Mouse (Mus musculus) midbrain, postnatal 0 days (tissue): ENCODE results near the gene Foxp4. TPM values are rescaled to one million over a fixed set of nuclear protein-coding genes. Genes with fewer than 3 reads are reported as not detected.

ENCODE experiments used
- ATAC-seq: fragments of 200-750 bp; cut with Nextera tagmentation; 2 replicates; pipeline ENCODE4 v1.8.0; 2017; ENCODE audit warnings: moderate number of reproducible peaks, mild to moderate bottlenecking, moderate TSS enrichment, moderate library complexity; ENCODE audit not compliant: low FRiP score
- DNase-seq: peaks from one replicate; pipeline ENCODE4 v3.0.0-alpha.2; 2015; ENCODE audit warnings: low spot score
- H3K27ac ChIP-seq: fragments of 300-500 bp; sonication (generic); 2 replicates; pipeline ENCODE4 v1.5.1; 2014; ENCODE audit warnings: low read depth, mild to moderate bottlenecking, low read length, mixed read lengths
- H3K27me3 ChIP-seq: fragments of 300-500 bp; sonication (generic); 2 replicates; pipeline ENCODE4 v1.6.1; 2014; ENCODE audit warnings: low read length, control low read depth, mixed read lengths; ENCODE audit not compliant: insufficient read depth
- H3K36me3 ChIP-seq: fragments of 300-500 bp; sonication (generic); 2 replicates; pipeline ENCODE4 v1.6.1; 2014; ENCODE audit warnings: low read length, control low read depth, mixed read lengths; ENCODE audit not compliant: insufficient read depth
- H3K4me1 ChIP-seq: fragments of 300-500 bp; sonication (generic); 2 replicates; pipeline ENCODE4 v1.6.1; 2014; ENCODE audit warnings: mild to moderate bottlenecking, control low read depth, antibody characterized with exemption, low read length, mixed read lengths; ENCODE audit not compliant: insufficient read depth
- H3K4me2 ChIP-seq: fragments of 300-500 bp; sonication (generic); 2 replicates; pipeline ENCODE4 v1.6.1; 2014; ENCODE audit warnings: low read depth, mild to moderate bottlenecking, low read length, mixed read lengths; ENCODE audit not compliant: poor library complexity, severe bottlenecking
- H3K4me3 ChIP-seq: fragments of 300-500 bp; sonication (generic); 2 replicates; pipeline ENCODE4 v1.5.1; 2014; ENCODE audit warnings: low read depth, mild to moderate bottlenecking, low read length, moderate library complexity
- H3K9ac ChIP-seq: fragments of 300-500 bp; sonication (generic); replicated peaks from 2 replicates; pipeline ENCODE4 v1.6.1; 2014; ENCODE audit warnings: mild to moderate bottlenecking, low read length, moderate library complexity, mixed read lengths; ENCODE audit not compliant: poor library complexity, severe bottlenecking
- H3K9me3 ChIP-seq: fragments of 300-500 bp; sonication (generic); 2 replicates; pipeline ENCODE4 v1.6.1; 2016; ENCODE audit warnings: low read length, control low read depth
- CTCF ChIP-seq: IDR thresholded peaks from 2 replicates; pipeline ENCODE4 v1.5.1; 2016; ENCODE audit warnings: antibody characterized with exemption, mild to moderate bottlenecking
- WGBS: fragments of 180-500 bp; shearing (Covaris S2); extraction: QIAGEN DNeasy Blood & Tissue Kit; methylation state at CpG from one replicate; pipeline ENCODE4 v1.1.7; 2014; 5-methylcytosine and 5-hydroxymethylcytosine counted together
- polyA plus RNA-seq: library from polyadenylated mRNA; unstranded; fragments of >200 nt; fragmentation: Nextera tagmentation; extraction: Ambion mirVana; gene quantifications from 2 replicates; pipeline ENCODE4 v1.2.1, GENCODE M21; 2015
- total RNA-seq: library from RNA; depleted of rRNA; stranded (reverse); fragments of >200 nt; gene quantifications from 2 replicates; pipeline ENCODE4 v1.2.3, GENCODE M21; 2014

Gene Foxp4
- total and polyA plus RNA-seq, 2 experiments from 2014 or later = 55.4 to 200 TPM

GRCm38 (mm10) chr17:47889727-47890126, 34.7 kb downstream of the Foxp4 start:
- H3K9ac ChIP-seq = no peak overlapping the region
- ATAC-seq (no peak), DNase-seq (no peak)
- H3K4me2 ChIP-seq = no peak overlapping the region
- no peaks in the 10 kb centered on the region; the same call in 1 of the 2 replicates for H3K4me1 ChIP-seq
- WGBS = 68% methylated on average over 7 of the region's 7 CpGs
- no peaks in the 10 kb centered on the region for H3K9me3 ChIP-seq
- H3K27ac ChIP-seq = no peak overlapping the region
- no peak for TF ChIP-seq CTCF
- no peak overlapping the region for H3K4me3 ChIP-seq
- H3K36me3 ChIP-seq = no peaks in the 10 kb centered on the region
- no peaks in the 10 kb centered on the region for H3K27me3 ChIP-seq

DNA sequence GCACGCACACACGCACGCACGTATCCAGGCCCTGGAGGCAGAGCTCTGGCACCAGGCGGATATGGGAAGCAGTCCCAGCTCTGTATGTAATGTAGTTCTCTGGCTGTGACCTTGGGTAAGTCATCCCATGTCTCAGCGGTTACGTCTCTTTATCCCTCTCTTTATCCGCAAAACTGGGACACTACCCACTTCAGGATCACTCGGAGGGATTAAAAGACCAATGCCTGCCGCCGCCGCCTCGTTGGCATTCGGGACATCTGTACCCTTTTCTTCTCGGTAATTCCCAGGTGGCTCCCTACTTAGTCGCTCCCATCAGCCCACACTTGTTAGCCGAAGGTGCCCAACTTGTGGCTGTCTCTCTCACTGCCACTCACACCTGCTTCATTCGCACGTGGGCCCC, 35.2 kb downstream of the Foxp4 start:
- 21% methylated on average over 19 of the region's 19 CpGs for WGBS
- H3K27me3 ChIP-seq = no peaks in the 10 kb centered on the region
- no peak overlapping the region for H3K9ac ChIP-seq
- H3K4me1 ChIP-seq = no peaks in the 10 kb centered on the region; the same call in 1 of the 2 replicates
- no peaks in the 10 kb centered on the region for H3K36me3 ChIP-seq
- H3K9me3 ChIP-seq = no peaks in the 10 kb centered on the region
- TF ChIP-seq CTCF = no peak
- ATAC-seq (no peak), DNase-seq (no peak)
- no peak overlapping the region for H3K4me2 ChIP-seq
- H3K27ac ChIP-seq = no peak overlapping the region
- no peak overlapping the region for H3K4me3 ChIP-seq

GRCm38 (mm10) chr17:47888641-47889040, 35.8 kb downstream of the Foxp4 start:
- Histone ChIP-seq H3K4me1 (no peaks in the 10 kb centered on the region; the same call in 1 of the 2 replicates), H3K36me3 (no peaks in the 10 kb centered on the region), H3K27ac (no peak overlapping the region), H3K9ac (no peak overlapping the region), H3K9me3 (no peaks in the 10 kb centered on the region), H3K4me2 (no peak overlapping the region), H3K4me3 (no peak overlapping the region), H3K27me3 (no peaks in the 10 kb centered on the region)
- DNase-seq (no peak), ATAC-seq (no peak)
- no peak for TF ChIP-seq CTCF
- WGBS = 82% methylated on average over 7 of the region's 7 CpGs

GRCm38 (mm10) chr17:47888155-47888455, 36.3 kb downstream of the Foxp4 start:
- H3K27me3 ChIP-seq = no peaks in the 10 kb centered on the region
- 27% methylated on average over 6 of the region's 6 CpGs for WGBS
- H3K4me3 ChIP-seq = no peak overlapping the region
- ATAC-seq (no peak), DNase-seq (no peak)
- TF ChIP-seq CTCF = no peak
- no peaks in the 10 kb centered on the region for H3K9me3 ChIP-seq
- no peak overlapping the region for H3K9ac ChIP-seq
- H3K4me1 ChIP-seq = no peaks in the 10 kb centered on the region; the same call in 1 of the 2 replicates
- no peaks in the 10 kb centered on the region for H3K36me3 ChIP-seq
- no peak overlapping the region for H3K27ac ChIP-seq
- H3K4me2 ChIP-seq = no peak overlapping the region

GRCm38 (mm10) chr17:47887381-47888154, 36.9 kb downstream of the Foxp4 start:
- 32% methylated on average over 13 of the region's 13 CpGs for WGBS
- ATAC-seq (peak; percentile 35; the same call in 1 of the 2 replicates), DNase-seq (no peak)
- Histone ChIP-seq H3K4me2 (no peak overlapping the region), H3K36me3 (no peaks in the 10 kb centered on the region), H3K27ac (no peak overlapping the region), H3K9ac (0 out of 2 replicates have a peak overlapping the region, but pooled peaks have one; percentile 8), H3K9me3 (no peaks in the 10 kb centered on the region), H3K27me3 (no peaks in the 10 kb centered on the region), H3K4me1 (no peaks in the 10 kb centered on the region; the same call in 1 of the 2 replicates), H3K4me3 (no peak overlapping the region)
- TF ChIP-seq CTCF = no peak

DNA sequence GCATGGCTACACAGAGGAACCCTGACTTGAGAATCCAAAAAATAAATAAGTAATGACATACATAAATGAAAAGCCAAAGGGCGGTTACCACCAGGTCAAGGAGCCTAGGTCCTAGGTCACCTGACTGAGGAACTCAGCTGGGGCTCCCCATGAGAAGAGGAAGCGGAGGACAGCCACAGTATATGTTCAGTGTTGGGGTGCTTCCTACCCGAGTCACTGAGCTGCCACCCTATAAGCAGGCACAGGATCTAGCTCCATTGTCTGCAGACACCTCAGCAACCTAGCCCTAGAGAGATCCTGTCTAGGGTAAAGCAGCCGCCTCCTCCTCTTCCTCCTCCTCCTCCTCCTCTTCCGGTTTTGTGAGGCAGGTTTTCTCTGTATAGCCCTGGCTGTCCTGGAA, 41.3 kb downstream of the Foxp4 start:
- Histone ChIP-seq H3K9me3 (no peaks in the 10 kb centered on the region), H3K36me3 (no peaks in the 10 kb centered on the region), H3K27ac (no peak overlapping the region), H3K4me3 (no peak overlapping the region), H3K9ac (no peak overlapping the region), H3K27me3 (no peaks in the 10 kb centered on the region), H3K4me1 (peaks cover 6% of the 10 kb centered on the region), H3K4me2 (no peak overlapping the region)
- TF ChIP-seq CTCF = no peak
- DNase-seq = no peak
- no peak for ATAC-seq
- 82% methylated on average over 5 of the region's 5 CpGs for WGBS
